Mouse (Mus musculus) liver, adult 2 months (tissue): Measurements from ENCODE around the gene Pcsk2.

Experiments used
- CTCF ChIP-seq: fragments of 200-500 bp; IDR thresholded peaks from 2 replicates; pipeline ENCODE4 v1.5.1; 2011; ENCODE audit warnings: low read depth, low read length, control low read depth
- POLR2A ChIP-seq: fragments of 200-500 bp; IDR thresholded peaks from 2 replicates; pipeline ENCODE4 v1.6.1; 2011; ENCODE audit warnings: low read length, control low read depth; ENCODE audit not compliant: insufficient read depth; ENCODE audit errors: extremely low read depth

DNA sequence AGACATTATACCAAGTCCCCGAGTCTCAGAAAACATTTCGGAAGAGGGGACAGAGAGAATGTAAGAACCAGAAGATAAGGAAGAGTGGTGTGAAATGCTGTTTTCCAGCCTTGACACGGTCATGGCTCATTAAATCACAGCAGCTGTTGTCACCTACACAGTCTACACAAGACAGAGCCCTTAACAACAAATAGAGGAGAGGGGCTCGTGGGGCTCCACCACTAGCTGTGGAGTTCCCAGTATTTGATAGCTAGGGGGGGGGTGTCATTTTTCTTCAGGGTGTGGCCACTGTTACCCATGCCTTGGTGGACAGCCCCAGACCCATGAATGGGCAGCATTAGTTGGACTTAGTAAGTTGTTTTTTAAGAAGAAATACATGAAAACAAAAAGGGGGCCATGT is 266.3 kb downstream of the Pcsk2 start:
- TF ChIP-seq CTCF (no peak), POLR2A (no peak)
